Mouse (Mus musculus): ENCODE measurements around the gene Rps6kl1. TPM values are rescaled to one million over a fixed set of nuclear protein-coding genes. Genes with fewer than 3 reads are reported as not detected.

Rps6kl1 gene
- total and polyA plus RNA-seq, 3 experiments: 2.3 to 3.4 (median 2.4) TPM

DNA sequence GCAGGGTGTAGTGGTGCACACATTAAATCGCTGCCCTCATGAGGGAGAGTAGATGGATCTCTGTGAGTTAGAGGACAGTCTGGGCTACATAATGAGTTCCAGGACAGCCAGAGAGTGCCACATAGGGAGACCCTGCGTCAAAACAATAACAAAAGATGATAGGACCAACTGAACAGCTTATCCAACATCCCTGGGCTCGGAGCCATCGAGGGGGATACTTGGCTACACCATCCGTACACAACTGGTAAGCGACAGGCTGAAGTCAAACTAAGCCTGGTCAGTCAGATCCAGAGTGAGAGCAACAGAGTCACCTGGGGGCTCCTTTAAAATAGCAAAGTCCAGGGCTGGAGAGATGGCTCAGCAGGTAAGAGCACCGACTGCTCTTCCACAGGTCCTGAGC is 55.2 kb downstream of the Rps6kl1 start:
- Histone ChIP-seq H3K27me3 (ENCODE audit: control insufficient read depth, insufficient read depth, low read length) (no peaks in the 10 kb centered on the region), H3K4me3 (no peak overlapping the region), H3K36me3 (ENCODE audit: control insufficient read depth, insufficient read depth, low read length) (no peaks in the 10 kb centered on the region), H3K27ac (no peak overlapping the region), H3K9ac (ENCODE audit: low read depth, low read length) (no peak overlapping the region), H3K4me1 (ENCODE audit: control insufficient read depth, insufficient read depth, low read length) (no peaks in the 10 kb centered on the region), H3K79me2 (replicated peaks; ENCODE audit: control insufficient read depth, insufficient read depth, low read length) (no peaks in the 10 kb centered on the region)
- TF ChIP-seq EP300 (IDR thresholded peaks at IDR 0.05; ENCODE audit: insufficient read depth, low read depth, low read length) (no peak), POLR2A (IDR thresholded peaks at IDR 0.05; ENCODE audit: insufficient read depth, low read depth, low read length) (no peak)
- intact Hi-C loops (cut with DNase I): no loop called here
- WGBS: 75% methylated on average over 7 of the region's 7 CpGs
- no peak for DNase-seq

GRCm38 (mm10) chr12:85095146-85095545 is 55.9 kb downstream of the Rps6kl1 start:
- intact Hi-C loops (cut with DNase I): no loop called here
- no peak for DNase-seq
- WGBS: 84% methylated on average over 11 of the region's 11 CpGs
- no peaks in the 10 kb centered on the region for H3K36me3 ChIP-seq (ENCODE audit: control insufficient read depth, insufficient read depth, low read length)
- no peak for TF ChIP-seq POLR2A (IDR thresholded peaks at IDR 0.05; ENCODE audit: insufficient read depth, low read depth, low read length)
- no peak for TF ChIP-seq CTCF (IDR thresholded peaks at IDR 0.05)
- TF ChIP-seq EP300 (IDR thresholded peaks at IDR 0.05; ENCODE audit: insufficient read depth, low read depth, low read length): no peak
- H3K4me1 ChIP-seq (ENCODE audit: control insufficient read depth, insufficient read depth, low read length): no peaks in the 10 kb centered on the region
- no peaks in the 10 kb centered on the region for H3K79me2 ChIP-seq (replicated peaks; ENCODE audit: control insufficient read depth, insufficient read depth, low read length)
- H3K27ac ChIP-seq: no peak overlapping the region
- H3K9ac ChIP-seq (ENCODE audit: low read depth, low read length): no peak overlapping the region
- H3K4me3 ChIP-seq: no peak overlapping the region
- no peaks in the 10 kb centered on the region for H3K27me3 ChIP-seq (ENCODE audit: control insufficient read depth, insufficient read depth, low read length)

DNA sequence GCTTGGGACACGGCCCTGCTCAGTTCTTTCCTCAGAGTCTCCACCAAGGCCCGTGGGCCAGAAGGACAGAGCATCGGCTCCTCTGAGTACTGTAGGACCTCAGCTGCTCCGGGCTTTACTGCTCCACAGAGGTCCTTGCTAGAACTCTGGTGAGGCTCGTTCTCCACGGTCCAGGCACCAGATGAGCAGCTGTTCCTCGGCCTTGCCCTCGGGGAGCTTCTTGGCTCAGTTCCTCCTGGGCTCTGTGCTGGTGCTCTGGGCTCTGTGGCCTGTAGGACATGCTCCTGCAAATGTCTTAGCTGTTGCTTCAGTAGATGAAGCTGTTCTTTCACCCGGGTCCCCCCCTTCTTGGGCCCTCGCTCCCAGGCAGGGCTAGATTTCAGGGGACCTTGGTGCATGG is 56.4 kb downstream of the Rps6kl1 start:
- Histone ChIP-seq H3K27ac (peak overlapping the region; percentile 36), H3K4me3 (no peak overlapping the region), H3K79me2 (replicated peaks; ENCODE audit: control insufficient read depth, insufficient read depth, low read length) (no peaks in the 10 kb centered on the region), H3K9ac (ENCODE audit: low read depth, low read length) (no peak overlapping the region), H3K4me1 (ENCODE audit: control insufficient read depth, insufficient read depth, low read length) (no peaks in the 10 kb centered on the region), H3K36me3 (ENCODE audit: control insufficient read depth, insufficient read depth, low read length) (no peaks in the 10 kb centered on the region), H3K27me3 (ENCODE audit: control insufficient read depth, insufficient read depth, low read length) (no peaks in the 10 kb centered on the region)
- peak; percentile 52 to 64 for DNase-seq
- TF ChIP-seq EP300 (IDR thresholded peaks at IDR 0.05; ENCODE audit: insufficient read depth, low read depth, low read length) (no peak), CTCF (IDR thresholded peaks at IDR 0.05) (no peak), POLR2A (IDR thresholded peaks at IDR 0.05; ENCODE audit: insufficient read depth, low read depth, low read length) (no peak)
- intact Hi-C loops (cut with DNase I): loop anchor here (5.0 kb wide), 1 partner anchor 48 kb away; no protein-coding TSS in a partner anchor
- 72% methylated on average over 10 of the region's 10 CpGs for WGBS

DNA sequence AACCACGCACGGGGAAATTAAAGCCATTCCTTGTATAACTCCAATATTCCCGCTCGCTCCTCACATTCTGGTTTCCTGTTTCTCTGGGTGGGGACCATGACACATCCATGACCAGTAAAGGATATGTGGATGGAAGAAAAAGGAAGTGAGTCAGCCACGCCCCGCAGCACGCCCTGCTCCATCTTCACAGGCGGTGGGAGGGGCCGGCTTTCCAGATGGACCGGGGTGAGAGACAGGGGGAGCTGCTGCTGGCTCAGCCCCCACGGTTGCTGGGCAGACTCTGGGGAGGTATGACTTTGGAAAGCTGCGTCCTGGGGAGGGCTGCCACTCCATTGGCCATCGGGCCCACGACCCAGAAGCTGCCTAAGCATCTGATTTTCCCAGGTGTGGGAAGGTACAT is 57.1 kb downstream of the Rps6kl1 start:
- no peak overlapping the region for H3K4me3 ChIP-seq
- intact Hi-C loops (cut with DNase I): loop anchor here (5.0 kb wide), 1 partner anchor 48 kb away; no protein-coding TSS in a partner anchor
- H3K27ac ChIP-seq: peak overlapping the region; percentile 36
- TF ChIP-seq EP300 (IDR thresholded peaks at IDR 0.05; ENCODE audit: insufficient read depth, low read depth, low read length) (no peak), POLR2A (IDR thresholded peaks at IDR 0.05; ENCODE audit: insufficient read depth, low read depth, low read length) (no peak), CTCF (IDR thresholded peaks at IDR 0.05) (no peak)
- H3K27me3 ChIP-seq (ENCODE audit: control insufficient read depth, insufficient read depth, low read length): no peaks in the 10 kb centered on the region
- WGBS: 20% methylated on average over 14 of the region's 14 CpGs
- no peak overlapping the region for H3K9ac ChIP-seq (ENCODE audit: low read depth, low read length)
- no peaks in the 10 kb centered on the region for H3K79me2 ChIP-seq (replicated peaks; ENCODE audit: control insufficient read depth, insufficient read depth, low read length)
- no peaks in the 10 kb centered on the region for H3K36me3 ChIP-seq (ENCODE audit: control insufficient read depth, insufficient read depth, low read length)
- DNase-seq: peak; percentile 72 to 73
- no peaks in the 10 kb centered on the region for H3K4me1 ChIP-seq (ENCODE audit: control insufficient read depth, insufficient read depth, low read length)

GRCm38 (mm10) chr12:85092214-85092613 is 58.9 kb downstream of the Rps6kl1 start:
- intact Hi-C loops (cut with DNase I): loop anchor here (1.0 to 5.0 kb wide), 2 partner anchors 50 to 212 kb away; no protein-coding TSS in a partner anchor
- WGBS: 9% methylated on average over 3 of the region's 3 CpGs
- Histone ChIP-seq H3K9ac (ENCODE audit: low read depth, low read length) (no peak overlapping the region), H3K27me3 (ENCODE audit: control insufficient read depth, insufficient read depth, low read length) (no peaks in the 10 kb centered on the region), H3K36me3 (ENCODE audit: control insufficient read depth, insufficient read depth, low read length) (no peaks in the 10 kb centered on the region), H3K4me1 (ENCODE audit: control insufficient read depth, insufficient read depth, low read length) (no peaks in the 10 kb centered on the region), H3K27ac (no peak overlapping the region), H3K4me3 (no peak overlapping the region), H3K79me2 (replicated peaks; ENCODE audit: control insufficient read depth, insufficient read depth, low read length) (no peaks in the 10 kb centered on the region)
- TF ChIP-seq POLR2A (IDR thresholded peaks at IDR 0.05; ENCODE audit: insufficient read depth, low read depth, low read length): no peak
- peak; percentile 89 for TF ChIP-seq CTCF (IDR thresholded peaks at IDR 0.05)
- peak; percentile 61 to 76 for DNase-seq

GRCm38 (mm10) chr12:85091190-85091589 is 59.9 kb downstream of the Rps6kl1 start:
- Histone ChIP-seq H3K27ac (no peak overlapping the region), H3K27me3 (ENCODE audit: control insufficient read depth, insufficient read depth, low read length) (no peaks in the 10 kb centered on the region), H3K36me3 (ENCODE audit: control insufficient read depth, insufficient read depth, low read length) (no peaks in the 10 kb centered on the region), H3K4me1 (ENCODE audit: control insufficient read depth, insufficient read depth, low read length) (no peaks in the 10 kb centered on the region), H3K4me3 (no peak overlapping the region), H3K79me2 (replicated peaks; ENCODE audit: control insufficient read depth, insufficient read depth, low read length) (no peaks in the 10 kb centered on the region), H3K9ac (ENCODE audit: low read depth, low read length) (no peak overlapping the region)
- TF ChIP-seq POLR2A (IDR thresholded peaks at IDR 0.05; ENCODE audit: insufficient read depth, low read depth, low read length) (no peak), CTCF (IDR thresholded peaks at IDR 0.05) (no peak), EP300 (IDR thresholded peaks at IDR 0.05; ENCODE audit: insufficient read depth, low read depth, low read length) (no peak)
- intact Hi-C loops (cut with DNase I): loop anchor here (5.0 kb wide), 1 partner anchor 51 kb away; no protein-coding TSS in a partner anchor
- 77% methylated on average over 3 of the region's 3 CpGs for WGBS
- no peak for DNase-seq
